Mouse (Mus musculus) granulocyte monocyte progenitor cell, adult 5-6 weeks (primary cell): Measurements from ENCODE around the gene Usb1. TPM values are rescaled to one million over a fixed set of nuclear protein-coding genes. Genes with fewer than 3 reads are reported as not detected.

Experiments
- ATAC-seq: replicated peaks from 2 replicates; pipeline ENCODE4 v1.8.0; 2016; ENCODE audit warnings: mild to moderate bottlenecking, moderate TSS enrichment, inconsistent platforms; ENCODE audit not compliant: poor library complexity, severe bottlenecking
- total RNA-seq, 2 experiments: library from RNA; stranded (forward) in 1 of 2; stranded (reverse) in 1 of 2; fragments of 200-712, 200-1000 nt in 1 of 2; fragments of >200 nt in 1 of 2; fragmentation: Nextera tagmentation in 1 of 2; gene quantifications; 2 replicates each; pipeline ENCODE4 v1.2.3; 2014 to 2017

The Usb1 gene
- total RNA-seq, 2 experiments from 2014 or later: 31.4 to 44.1 TPM

- ATAC-seq: no peak
These were observed 534 bp downstream of the Usb1 start for GRCm38 (mm10) chr8:95332437-95333199.

DNA sequence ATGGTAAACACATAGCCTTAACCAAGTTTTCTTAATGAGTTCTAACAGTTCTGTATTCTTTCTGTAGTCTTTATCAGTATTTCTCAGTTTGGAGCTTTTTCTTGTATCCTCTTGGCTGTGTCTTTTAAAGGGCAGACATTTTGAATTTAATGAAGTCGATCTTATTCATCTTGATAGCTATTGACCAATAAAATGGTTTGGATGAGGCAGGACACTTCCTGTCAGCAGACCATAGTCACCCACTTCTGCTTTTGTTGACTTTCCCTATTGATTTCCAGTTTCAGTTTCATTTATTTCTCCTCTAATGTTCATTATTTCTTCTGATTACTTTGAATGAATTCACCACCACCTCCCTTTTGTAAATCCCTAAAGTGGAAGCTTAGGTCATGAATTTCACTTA lies 3.6 kb downstream of the Usb1 start:
- peak; percentile 36 for ATAC-seq

DNA sequence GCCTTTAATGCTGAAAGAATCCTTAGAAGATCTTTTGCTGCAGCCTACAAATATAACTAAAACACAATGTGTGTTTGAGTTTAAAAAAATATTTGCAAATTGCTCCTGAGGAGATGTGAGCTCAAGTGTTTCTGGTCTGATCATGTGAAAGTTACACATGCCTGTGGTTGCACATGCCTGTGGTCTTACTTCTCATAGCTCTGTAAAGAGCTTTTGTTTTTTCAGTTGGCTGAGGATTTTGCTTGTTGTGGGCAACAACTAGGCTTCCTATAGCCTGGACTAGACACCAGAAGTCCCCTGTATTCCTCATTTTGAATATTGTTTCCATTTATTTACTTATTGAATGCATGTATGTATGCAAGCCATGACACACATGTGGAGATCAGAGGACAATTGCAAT lies 4.3 kb downstream of the Usb1 start:
- ATAC-seq: no peak

DNA sequence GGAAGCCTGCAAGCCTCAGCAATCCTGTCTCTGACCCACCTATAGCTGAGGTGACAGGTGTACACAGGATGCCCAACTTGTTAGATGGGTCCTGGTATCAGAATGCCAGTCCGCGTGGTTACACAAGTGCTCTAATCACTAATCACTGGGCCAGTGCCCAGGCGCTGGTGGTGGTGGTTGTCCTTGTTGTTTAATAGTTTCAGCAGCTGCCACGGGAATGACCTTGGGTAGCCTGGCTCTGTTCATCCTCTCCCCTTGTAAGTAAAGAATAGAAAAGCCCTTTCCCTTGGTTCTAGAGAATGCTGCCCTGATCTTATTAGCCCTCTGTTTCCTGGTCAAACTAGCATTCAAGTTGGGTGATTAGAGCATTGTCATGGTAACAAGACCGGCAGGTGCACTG lies 9.6 kb downstream of the Usb1 start:
- ATAC-seq: no peak

GRCm38 (mm10) chr8:95344668-95345067 lies 12.6 kb downstream of the Usb1 start:
- ATAC-seq: no peak; the same call in 1 of the 2 replicates

DNA sequence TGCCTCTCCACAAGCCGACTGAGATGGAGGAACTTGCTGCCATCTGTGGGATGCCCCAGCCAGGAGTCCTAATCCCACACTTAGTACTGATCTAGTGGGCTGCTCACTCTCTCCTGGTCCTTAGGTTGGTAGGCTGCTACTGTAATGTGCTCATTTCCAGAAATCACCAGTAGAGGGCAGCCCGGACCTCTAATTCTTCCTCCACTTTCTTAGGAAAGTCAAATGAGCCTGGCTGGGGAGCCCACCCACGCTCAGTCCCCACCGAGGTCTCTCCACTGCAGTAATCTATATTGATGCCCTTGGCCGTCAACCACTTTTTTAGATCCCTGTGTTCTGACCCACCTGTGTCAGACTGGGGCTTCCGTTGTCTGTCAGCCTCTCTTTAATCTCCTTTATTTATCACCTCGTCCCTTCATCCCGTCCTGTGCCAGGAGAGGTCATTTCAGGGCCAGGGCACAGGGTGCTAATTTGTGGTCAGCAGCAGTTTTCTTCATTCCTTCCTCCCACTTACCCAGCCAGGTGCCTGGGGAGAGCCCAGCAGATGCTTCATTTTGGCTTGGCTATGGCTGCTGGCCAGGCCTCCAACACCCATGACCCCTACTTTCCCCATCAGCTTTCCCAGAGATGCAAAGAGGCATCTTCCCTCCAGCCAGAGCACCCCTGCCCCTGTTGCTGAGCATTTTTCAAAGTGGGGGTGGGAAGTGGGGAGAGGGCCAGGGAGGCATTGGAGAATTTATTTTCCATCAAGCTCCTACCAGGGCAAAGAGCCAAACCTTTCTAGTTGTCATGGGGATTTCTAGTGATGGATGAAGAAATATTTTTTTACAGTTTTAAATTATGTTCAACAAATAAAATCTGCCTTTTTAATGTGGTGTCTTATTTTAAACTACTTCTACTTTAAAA lies 14.8 kb downstream of the Usb1 start:
- ATAC-seq: peak; percentile 65

DNA sequence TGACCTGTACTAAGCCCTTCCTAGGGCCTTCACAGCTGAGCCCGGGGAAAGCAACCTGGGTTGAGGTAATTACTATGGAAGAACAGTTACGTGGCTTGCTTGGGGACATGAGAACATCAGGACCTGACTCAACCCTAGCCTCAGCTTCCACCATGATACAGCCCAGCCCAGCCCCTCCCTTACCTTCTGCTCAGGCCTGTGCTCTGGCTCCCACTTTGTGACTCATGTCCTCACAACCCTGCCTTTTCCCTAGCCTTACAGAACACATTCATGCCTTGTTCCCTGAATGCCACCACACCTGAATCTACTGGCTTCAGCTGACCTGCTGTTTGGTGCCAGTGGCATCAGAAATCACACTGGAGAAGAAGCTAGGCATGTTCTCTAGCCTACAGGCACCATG lies 16.3 kb downstream of the Usb1 start:
- ATAC-seq: no peak

GRCm38 (mm10) chr8:95348811-95349630 lies 16.9 kb downstream of the Usb1 start:
- 0 out of 2 replicates have a peak, but pooled peaks have one; percentile 10 for ATAC-seq

GRCm38 (mm10) chr8:95351461-95351860 lies 19.4 kb downstream of the Usb1 start:
- ATAC-seq: no peak

- ATAC-seq: peak; percentile 38
These were observed 20.2 kb downstream of the Usb1 start, which contains the start of gene Mmp15 for GRCm38 (mm10) chr8:95352151-95352870. Mmp15 (plus strand) TSS chr8:95352268.

- peak; percentile 44 for ATAC-seq
These were observed 21.1 kb downstream of the Usb1 start for GRCm38 (mm10) chr8:95352871-95353866.

DNA sequence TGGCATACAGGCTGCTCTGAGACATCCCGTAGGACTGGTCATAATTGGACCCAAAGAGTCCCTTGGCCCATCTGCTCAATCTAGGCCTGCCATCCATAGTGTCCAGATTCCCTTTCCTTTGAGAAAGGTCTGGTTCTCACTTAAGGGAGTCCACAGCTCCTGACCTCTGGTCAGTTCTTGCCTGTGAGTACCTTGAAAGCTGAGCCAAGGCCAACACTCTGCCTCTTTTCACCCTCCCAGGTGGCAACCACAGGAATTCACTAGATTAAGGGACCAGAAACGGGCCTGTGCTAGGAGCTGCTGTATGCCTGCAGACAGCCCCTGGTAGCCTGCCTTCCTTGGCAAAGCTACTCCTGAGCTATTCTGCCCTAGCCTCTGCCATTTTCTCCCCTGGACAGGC lies 22.5 kb downstream of the Usb1 start:
- no peak for ATAC-seq

GRCm38 (mm10) chr8:95358550-95359411 lies 26.7 kb downstream of the Usb1 start:
- ATAC-seq: no peak

DNA sequence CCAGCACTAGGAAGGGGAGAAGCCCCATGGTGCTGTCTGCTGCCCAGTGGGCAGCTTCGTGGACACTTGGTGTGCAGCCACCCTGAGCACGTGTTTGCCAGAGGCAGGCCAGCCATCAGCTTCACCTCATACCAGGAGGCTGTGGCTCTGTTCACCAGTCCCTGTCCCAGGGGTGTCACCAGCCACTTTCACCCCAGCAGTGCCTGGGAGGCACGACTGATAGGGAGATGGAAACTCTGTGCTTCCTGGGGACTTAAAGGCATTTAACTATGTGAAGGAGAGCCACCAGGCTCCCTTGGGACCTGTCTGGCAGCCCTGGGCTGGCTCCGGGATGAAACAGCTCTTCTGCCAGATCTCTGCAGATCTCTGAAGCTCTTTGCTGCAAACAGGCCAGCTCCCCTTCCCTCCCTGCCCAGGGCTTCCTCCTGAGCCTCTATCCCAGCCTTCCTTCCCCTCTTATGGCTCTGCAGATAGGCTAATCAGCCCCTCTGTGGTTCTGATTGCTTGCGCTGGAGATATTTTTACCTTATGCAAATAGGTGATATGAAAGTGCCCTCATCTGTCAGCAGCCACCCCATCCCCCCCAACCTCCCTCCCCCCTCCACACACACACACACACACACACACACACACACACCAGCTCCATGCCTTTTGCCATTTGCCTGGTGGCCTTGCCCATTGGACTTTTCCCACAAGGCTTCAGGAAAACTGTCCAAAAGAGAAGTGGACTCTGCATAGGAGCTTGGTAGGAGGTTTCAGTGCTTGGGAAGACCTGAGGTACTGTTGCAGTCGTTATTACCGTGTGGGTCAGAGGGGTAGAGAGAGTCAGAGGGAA lies 28.3 kb downstream of the Usb1 start:
- ATAC-seq: no peak

DNA sequence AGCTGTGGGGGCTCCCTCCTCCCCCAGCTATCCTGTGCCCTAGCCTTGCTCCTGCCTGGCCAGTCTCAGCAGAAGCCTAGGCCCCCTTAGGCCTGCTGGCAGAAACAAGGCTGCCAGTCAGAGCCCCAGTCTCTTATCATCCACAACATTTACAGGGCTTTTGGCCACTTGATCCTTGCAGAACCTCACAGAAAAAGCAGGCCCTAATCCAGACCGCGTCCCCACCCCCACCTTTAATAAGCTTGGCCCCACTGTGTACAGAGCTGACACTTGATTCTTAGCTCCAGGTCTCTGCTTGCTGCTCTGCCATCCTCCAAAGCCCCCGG lies 28.9 kb downstream of the Usb1 start:
- ATAC-seq: no peak

- ATAC-seq: no peak
These were observed 30.2 kb downstream of the Usb1 start for GRCm38 (mm10) chr8:95362272-95362671.

DNA sequence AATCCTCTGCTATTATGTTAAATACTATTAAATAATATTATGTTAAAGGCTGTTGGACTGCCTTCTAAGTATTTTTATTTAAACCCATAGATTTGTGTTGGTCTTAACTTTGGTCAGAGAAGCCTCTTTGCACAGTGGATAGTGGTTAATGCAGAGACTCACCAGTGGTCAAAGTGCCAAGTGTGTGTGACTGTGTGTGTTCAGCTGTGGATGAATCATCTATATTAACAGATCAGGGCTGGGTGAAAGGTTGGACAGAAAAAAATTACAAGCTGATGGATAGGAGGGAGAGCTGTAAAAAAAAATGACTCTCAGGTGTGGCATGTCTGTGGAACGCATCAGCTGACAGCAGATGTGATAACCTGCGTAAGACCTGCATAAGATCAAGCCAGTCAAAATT lies 31.8 kb downstream of the Usb1 start:
- no peak for ATAC-seq
